Mouse (Mus musculus) testis, adult 2 months (tissue): ENCODE results near the gene Chchd3.

Experiments used
- CTCF ChIP-seq: fragments of 200-500 bp; IDR thresholded peaks from 2 replicates; pipeline ENCODE4 v1.5.1; 2012; ENCODE audit warnings: low read depth, mild to moderate bottlenecking, inconsistent platforms, low read length, moderate library complexity; ENCODE audit not compliant: control insufficient read depth, insufficient read depth, insufficient replicate concordance
- POLR2A ChIP-seq: fragments of 200-500 bp; IDR thresholded peaks from 2 replicates; pipeline ENCODE4 v1.6.1; 2012; ENCODE audit warnings: low read depth, mild to moderate bottlenecking, inconsistent platforms, low read length, moderate library complexity; ENCODE audit not compliant: control insufficient read depth

- TF ChIP-seq POLR2A: no peak
- no peak for TF ChIP-seq CTCF
These were observed 279.5 kb downstream of the Chchd3 start for GRCm38 (mm10) chr6:32780602-32781001.
